Mouse (Mus musculus) cerebellum, adult 2 months (tissue): ENCODE measurements around the gene Ms4a4d.

Source experiments
- CTCF ChIP-seq: fragments of 200-500 bp; IDR thresholded peaks from 2 replicates; pipeline ENCODE4 v1.5.1; 2011; ENCODE audit warnings: low read depth, mild to moderate bottlenecking, control low read depth, low read length, moderate library complexity, borderline replicate concordance; ENCODE audit not compliant: insufficient read depth
- POLR2A ChIP-seq: fragments of 200-500 bp; IDR thresholded peaks from 2 replicates; pipeline ENCODE4 v1.6.1; 2011; ENCODE audit warnings: low read length, control low read depth, borderline replicate concordance; ENCODE audit not compliant: insufficient read depth

- TF ChIP-seq CTCF (no peak), POLR2A (no peak)
These were observed 23.1 kb upstream of the Ms4a4d start for GRCm38 (mm10) chr19:11513458-11513857.
